Mouse (Mus musculus) brain, adult 2 months (tissue): Measurements from ENCODE around the gene Gm11733.
A peak's percentile ranks its signal among the peaks of the same experiment; 100 is the strongest.
"Not testable (repeated sequence)": the region's sequence is repeated elsewhere in the genome, so short reads cannot be mapped to it uniquely, and the experiment has no call there.

Source experiments
- DNase-seq: peaks from one replicate; pipeline ENCODE4 v3.0.0; 2011; ENCODE audit warnings: low read depth, low spot score

Gm11733 gene

GRCm38 (mm10) chr11:117484198-117484597 lies at the start of gene Gm11733:
Gene Gm11733, plus strand, starts transcription at chr11:117484368.
- peak; percentile 92 for DNase-seq

GRCm38 (mm10) chr11:117436401-117437109 lies 47.6 kb upstream of the Gm11733 start:
- DNase-seq = peak; percentile 96

- DNase-seq = no peak
Observed at GRCm38 (mm10) chr11:117437110-117437490, 47.1 kb upstream of the Gm11733 start.

GRCm38 (mm10) chr11:117438363-117438762 lies 45.8 kb upstream of the Gm11733 start:
- DNase-seq = peak; percentile 16

- peak; percentile 14 for DNase-seq
Observed at GRCm38 (mm10) chr11:117440865-117441425, 43.2 kb upstream of the Gm11733 start.

GRCm38 (mm10) chr11:117444090-117444489 lies 40.1 kb upstream of the Gm11733 start:
- DNase-seq = no peak

- peak; percentile 27 for DNase-seq
Observed at GRCm38 (mm10) chr11:117445707-117446106, 38.5 kb upstream of the Gm11733 start.

- DNase-seq = no peak
Observed at GRCm38 (mm10) chr11:117454086-117454485, 30.1 kb upstream of the Gm11733 start.

- no peak for DNase-seq
Observed at GRCm38 (mm10) chr11:117459148-117459547, 25.0 kb upstream of the Gm11733 start.

- no peak for DNase-seq
Observed at GRCm38 (mm10) chr11:117462202-117462864, 21.8 kb upstream of the Gm11733 start.

GRCm38 (mm10) chr11:117463416-117463815 lies 20.8 kb upstream of the Gm11733 start:
- not testable (repeated sequence) for DNase-seq

- no peak for DNase-seq
Observed at GRCm38 (mm10) chr11:117466292-117466691, 17.9 kb upstream of the Gm11733 start.

GRCm38 (mm10) chr11:117466911-117467310 lies 17.3 kb upstream of the Gm11733 start:
- DNase-seq = no peak

- no peak for DNase-seq
Observed at GRCm38 (mm10) chr11:117468585-117469363, 15.4 kb upstream of the Gm11733 start.

- DNase-seq = no peak
Observed at GRCm38 (mm10) chr11:117469724-117470123, 14.4 kb upstream of the Gm11733 start.

GRCm38 (mm10) chr11:117470586-117471195 lies 13.5 kb upstream of the Gm11733 start:
- no peak for DNase-seq

GRCm38 (mm10) chr11:117471625-117472283 lies 12.4 kb upstream of the Gm11733 start:
- DNase-seq = no peak

- DNase-seq = peak; percentile 71
Observed at GRCm38 (mm10) chr11:117472885-117473284, 11.3 kb upstream of the Gm11733 start.

GRCm38 (mm10) chr11:117475204-117475603 lies 9.0 kb upstream of the Gm11733 start:
- peak; percentile 31 for DNase-seq

GRCm38 (mm10) chr11:117475669-117476068 lies 8.5 kb upstream of the Gm11733 start:
- DNase-seq = no peak

- DNase-seq = no peak
Observed at GRCm38 (mm10) chr11:117476554-117477107, 7.5 kb upstream of the Gm11733 start.
